Mouse (Mus musculus) lung, postnatal 10 days (tissue): Measurements from ENCODE around the gene Araf.
A peak's percentile ranks its signal among the peaks of the same experiment; 100 is the strongest.

ENCODE experiments used
- DNase-seq: peaks from one replicate; pipeline ENCODE4 v3.0.0; 2021

Gene Araf

DNA sequence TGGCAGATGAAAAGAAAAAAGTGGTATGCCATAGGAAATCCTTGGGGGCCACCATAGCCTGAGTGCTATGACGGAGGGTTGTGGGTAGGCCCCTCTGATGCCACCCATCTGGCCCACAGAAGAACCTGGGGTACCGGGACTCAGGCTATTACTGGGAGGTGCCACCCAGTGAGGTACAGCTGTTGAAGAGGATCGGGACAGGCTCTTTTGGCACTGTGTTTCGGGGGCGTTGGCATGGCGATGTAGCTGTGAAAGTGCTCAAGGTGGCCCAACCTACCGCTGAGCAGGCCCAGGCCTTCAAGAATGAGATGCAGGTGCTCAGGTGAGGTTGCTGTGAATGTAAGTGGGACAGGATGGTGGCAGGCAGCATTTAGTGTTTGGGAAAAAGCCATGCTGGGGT is 56.2 kb downstream of the Araf start:
- no peak for DNase-seq

DNA sequence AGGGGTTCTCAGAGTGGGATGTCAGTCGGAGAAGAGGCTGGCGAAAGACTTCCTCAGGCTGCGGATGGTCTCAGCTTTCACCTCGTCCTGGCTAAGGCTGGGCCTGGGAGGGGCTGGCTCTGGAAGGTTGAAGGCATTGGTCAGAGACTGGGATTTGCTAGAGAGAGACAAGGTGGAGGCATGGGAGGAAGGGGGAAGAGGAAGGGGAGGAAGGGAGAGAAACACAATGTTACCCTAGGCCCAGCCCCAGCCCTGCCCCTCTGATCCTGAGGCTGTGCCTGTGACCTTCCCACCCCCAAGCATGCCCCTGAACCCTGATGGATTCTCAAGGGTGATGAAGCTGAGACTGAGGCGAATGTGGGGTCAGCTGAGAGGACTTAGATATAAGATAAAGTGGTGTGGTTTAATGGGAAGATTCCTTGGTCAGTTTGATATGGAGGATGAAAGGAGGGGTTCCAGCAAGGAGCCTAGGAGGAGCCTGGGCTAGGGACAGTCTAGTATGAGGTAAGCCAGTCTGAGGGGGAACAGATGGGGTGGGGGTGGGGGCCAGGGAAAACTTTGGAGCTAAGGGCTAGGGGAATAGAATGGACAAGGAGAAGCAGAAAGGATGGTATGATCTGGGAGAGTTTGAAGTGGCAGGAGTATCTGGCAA is 64.0 kb downstream of the Araf start:
- no peak for DNase-seq

DNA sequence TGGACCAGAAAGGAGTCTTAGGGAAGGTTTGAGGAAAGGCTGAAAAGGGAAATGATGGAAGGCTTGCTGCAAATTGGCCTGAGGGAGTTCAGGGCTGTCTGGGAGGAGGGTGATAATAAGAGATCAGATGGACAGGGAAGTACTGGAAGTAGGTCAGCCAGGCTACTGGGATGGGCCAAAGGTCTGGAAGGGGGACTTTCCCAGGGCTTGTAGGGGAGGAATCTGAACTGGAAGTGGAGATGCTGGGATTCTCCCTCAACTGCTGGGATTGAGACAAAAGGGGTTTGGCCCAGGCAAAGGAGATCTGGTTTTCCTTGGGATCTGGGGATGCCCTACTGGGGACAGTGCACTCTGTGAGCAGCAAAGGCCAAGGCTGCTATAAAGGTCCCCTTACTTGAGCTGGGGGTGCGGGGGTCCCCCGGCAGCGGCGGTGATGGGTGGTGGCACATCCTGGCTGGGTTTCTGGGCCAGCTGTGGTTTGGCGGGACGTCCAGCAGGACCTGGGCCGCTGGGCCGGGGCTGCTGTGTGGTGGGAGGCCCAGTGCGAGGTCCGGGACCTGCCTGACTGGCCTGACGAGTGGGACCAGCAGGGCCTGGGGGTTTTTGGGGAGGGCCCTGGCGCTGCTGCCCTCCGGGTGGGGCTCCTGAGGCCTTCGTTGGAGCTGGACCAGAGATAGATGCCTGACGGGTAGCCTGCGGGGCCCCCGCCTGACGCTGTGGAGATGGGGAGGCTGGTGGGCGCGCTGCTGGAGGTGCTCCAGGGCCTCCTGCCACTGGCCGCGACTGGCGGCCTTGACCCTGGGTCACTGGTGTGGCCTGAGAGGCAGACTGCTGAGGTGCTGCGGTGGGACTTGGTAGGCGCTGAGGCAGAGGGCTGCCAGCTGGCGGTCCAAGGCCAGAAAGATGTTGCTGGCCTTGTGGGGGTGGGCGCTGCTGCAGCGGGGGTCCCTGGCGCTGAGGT is 64.8 kb downstream of the Araf start:
- DNase-seq, result peak; percentile 18

DNA sequence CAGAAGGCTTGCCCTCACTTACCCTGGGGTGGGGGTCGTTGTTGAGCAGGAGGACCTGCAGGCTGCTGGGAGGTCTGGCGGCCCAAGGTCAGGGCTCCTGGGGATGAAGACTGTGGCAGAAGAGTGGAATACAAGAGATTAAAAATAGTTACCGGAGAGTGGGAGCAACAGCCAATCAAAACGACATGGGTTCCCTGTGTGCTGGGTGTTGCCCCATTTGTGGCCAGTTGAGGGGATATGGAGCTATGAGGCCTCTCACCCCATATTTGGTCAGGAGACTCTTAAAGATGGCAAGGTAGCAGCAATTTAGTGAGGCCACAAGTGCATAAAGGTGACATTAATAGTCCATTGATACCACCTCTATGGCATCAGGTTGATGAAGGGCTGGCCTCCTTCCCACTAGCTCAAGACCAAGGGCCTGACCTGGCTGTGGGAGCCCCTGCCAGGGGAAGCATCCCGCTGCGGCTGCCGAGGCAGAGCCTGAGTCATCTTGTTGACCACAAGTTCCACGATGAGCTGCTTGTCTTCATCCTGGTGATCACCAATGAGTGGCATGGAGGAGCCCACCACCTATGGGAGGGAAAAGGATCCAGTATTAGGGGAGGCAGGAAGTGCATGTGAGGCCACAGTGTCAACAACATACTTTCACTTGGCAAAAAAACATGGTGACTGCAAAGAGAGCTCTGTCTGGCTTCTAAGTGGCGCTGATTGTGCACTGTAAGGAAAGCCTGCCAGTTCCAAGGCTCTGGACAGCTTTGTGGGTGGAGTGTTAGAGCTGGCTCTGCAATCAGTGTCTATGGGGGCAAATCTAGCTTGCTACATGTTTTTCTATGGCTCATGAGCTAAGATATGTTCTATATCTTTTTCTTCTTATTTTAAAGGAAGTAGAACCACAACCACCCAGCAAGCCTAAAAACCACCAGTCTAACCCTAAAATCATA is 65.8 kb downstream of the Araf start:
- peak; percentile 25 for DNase-seq

DNA sequence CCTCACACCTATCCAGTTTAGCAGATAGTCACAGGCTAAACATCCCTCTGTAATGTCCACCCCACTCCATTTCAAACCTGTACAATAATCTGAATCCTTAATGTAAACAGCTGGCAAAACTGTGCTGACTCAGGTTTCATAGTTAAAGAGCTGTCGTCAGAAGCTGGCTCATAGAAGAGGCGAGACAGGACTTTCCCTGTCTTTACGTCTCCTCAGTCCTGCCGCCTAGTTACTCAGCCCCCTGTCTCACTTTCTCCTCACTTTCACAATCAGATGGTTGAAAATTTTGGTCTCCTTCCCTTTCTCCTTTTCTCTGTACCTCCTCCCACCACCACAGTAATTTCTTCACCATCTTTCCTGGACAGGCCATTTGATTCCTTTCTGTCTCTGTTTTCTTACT is 70.5 kb downstream of the Araf start:
- DNase-seq, result no peak

DNA sequence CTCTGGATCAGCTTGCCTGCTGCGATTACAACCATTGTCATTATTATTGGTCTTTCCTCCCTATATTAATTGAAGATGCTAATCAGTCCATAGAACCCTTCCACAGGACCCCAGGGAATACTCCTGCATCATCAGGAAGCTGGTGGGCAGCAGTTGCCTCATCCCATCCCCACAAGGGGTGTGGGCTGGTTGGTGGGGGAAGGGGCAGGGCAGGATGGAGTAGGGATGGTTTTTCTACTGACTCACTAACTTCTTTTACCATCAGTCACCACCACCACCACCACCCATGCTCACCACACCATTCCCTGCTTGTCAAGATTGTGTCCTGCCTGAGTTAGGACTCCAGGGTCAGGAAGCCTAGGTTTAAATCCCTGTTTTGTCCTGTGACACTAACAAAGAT is 71.6 kb downstream of the Araf start:
- DNase-seq, result no peak

DNA sequence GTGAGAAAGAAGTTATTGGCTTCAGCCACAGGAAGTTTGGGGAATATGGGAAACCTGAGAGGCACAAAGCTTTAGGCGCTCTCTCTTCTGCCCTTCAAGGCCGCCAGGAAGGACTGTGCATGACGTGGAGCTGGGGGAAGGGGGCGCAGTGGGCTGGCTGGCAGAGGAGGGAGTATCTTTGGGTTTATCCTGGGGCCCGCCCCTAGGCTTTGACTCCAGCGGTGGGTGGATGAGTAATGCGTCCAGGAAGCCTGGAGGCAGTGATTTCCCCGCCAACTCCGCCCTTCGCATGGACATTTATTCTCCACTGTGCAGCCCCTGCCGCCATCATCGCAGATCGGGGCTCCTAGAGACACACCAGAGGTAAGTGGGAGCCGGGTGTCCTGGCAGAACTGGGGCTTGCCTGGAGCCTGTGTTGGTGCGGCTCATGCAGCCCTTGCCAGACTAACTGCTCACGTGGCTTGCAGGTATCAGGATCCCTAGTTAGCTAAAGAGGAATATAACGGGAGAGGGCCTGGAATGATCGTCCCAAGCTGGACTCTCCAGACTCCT is 72.4 kb downstream of the Araf start, which contains the start of gene Timp1:
Gene Timp1 (plus strand): TSS at position 205 of the 552 bp plus-strand sequence.
- DNase-seq, result peak; percentile 79

DNA sequence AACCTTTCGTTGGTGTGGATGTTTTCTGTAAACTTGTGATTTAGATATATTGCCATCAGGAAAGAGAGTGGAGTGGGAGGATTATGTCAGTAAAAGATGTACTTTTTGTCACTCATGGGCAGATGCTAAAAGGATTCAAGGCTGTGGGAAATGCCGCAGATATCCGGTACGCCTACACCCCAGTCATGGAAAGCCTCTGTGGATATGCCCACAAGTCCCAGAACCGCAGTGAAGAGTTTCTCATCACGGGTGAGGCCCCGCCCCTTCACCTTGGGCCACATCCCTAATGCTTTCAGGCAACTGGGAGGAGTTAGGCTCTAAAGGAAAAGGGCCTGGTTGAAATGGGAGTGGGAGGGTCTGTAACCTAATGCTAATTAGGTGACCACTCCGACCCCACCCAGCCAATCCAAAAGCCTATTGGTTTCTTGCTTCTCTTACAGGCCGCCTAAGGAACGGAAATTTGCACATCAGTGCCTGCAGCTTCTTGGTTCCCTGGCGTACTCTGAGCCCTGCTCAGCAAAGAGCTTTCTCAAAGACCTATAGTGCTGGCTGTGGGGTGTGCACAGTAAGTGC is 75.4 kb downstream of the Araf start:
- no peak for DNase-seq

DNA sequence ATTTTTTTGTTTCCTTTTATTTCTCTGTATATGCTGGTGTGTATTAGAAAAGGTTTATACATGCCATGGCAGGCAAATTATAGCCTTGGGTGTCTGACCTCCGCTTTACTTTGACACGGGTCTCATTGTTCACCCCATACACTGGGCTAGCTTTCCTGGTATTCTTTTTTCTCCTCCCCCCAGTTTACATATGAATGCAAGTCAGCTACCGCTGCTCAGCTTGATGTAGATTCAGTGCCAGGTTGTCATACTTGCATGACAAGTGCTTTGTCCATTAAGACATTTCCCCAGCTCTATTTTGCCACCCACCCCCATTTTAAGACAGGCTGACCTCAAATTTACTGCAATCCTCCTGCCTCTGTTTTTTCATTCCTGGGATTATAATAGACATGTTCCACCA is 77.6 kb downstream of the Araf start:
- no peak for DNase-seq

DNA sequence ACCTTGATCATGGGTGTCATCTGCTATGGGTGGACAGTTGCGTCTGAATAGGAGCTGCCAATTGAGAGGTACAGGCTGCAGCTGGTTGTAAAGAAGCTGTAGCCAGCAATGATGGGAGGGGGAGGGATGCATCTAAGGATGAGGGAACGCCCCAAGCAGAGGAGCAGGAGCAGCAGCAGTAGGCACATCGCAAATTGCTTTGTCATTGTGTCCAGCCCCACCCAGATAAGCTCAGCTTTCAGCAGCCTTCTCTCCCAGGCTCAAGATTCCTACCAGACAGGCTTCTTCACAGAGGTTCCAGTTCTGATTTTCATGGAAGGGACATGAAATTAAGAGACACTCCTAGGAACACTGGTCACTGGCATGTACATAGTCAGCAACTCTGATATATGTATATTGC is 112.5 kb downstream of the Araf start:
- no peak for DNase-seq
